Mouse (Mus musculus) C2C12 (cell line): Measurements from ENCODE around the gene Kat2a. TPM values are rescaled to one million over a fixed set of nuclear protein-coding genes. Genes with fewer than 3 reads are reported as not detected.
A peak's percentile ranks its signal among the peaks of the same experiment; 100 is the strongest.

Source experiments
- H3K27me3 ChIP-seq: one replicate; pipeline ENCODE4 v1.6.1; 2011; ENCODE audit not compliant: control insufficient read depth, insufficient read depth, insufficient read length
- H3K36me3 ChIP-seq: one replicate; pipeline ENCODE4 v1.6.1; 2011; ENCODE audit not compliant: control insufficient read depth, insufficient read depth
- H3K4me3 ChIP-seq: one replicate; pipeline ENCODE4 v1.5.1; 2011; ENCODE audit warnings: mild to moderate bottlenecking, control low read depth; ENCODE audit not compliant: poor library complexity, insufficient read depth, severe bottlenecking
- H3K79me2 ChIP-seq: one replicate; pipeline ENCODE4 v1.6.1; 2011; ENCODE audit not compliant: control insufficient read depth, insufficient read depth
- H3K79me3 ChIP-seq: one replicate; pipeline ENCODE4 v1.6.1; 2011; ENCODE audit warnings: low read depth, control low read depth
- H3ac ChIP-seq: one replicate; pipeline ENCODE3; 2011; ENCODE audit warnings: low read depth; ENCODE audit not compliant: control insufficient read depth, insufficient read length
- CEBPB ChIP-seq: IDR thresholded peaks from one replicate; pipeline ENCODE4 v1.6.1; 2011; ENCODE audit warnings: low read depth, mild to moderate bottlenecking, control low read depth, moderate library complexity
- CTCF ChIP-seq: IDR thresholded peaks from one replicate; pipeline ENCODE4 v1.5.1; 2011; ENCODE audit not compliant: control insufficient read depth, insufficient read depth, insufficient read length
- FOSL1 ChIP-seq: IDR thresholded peaks from one replicate; pipeline ENCODE4 v1.8.0; 2011; ENCODE audit warnings: mild to moderate bottlenecking, low read length; ENCODE audit not compliant: poor library complexity, insufficient read depth, severe bottlenecking
- MAX ChIP-seq: IDR thresholded peaks from one replicate; pipeline ENCODE4 v1.6.1; 2011; ENCODE audit warnings: mild to moderate bottlenecking, control low read depth
- MYOD1 ChIP-seq: IDR thresholded peaks from one replicate; pipeline ENCODE4 v1.6.1; 2011; ENCODE audit warnings: low read depth; ENCODE audit not compliant: control insufficient read depth, insufficient read length
- MYOG ChIP-seq: IDR thresholded peaks from one replicate; pipeline ENCODE4 v1.6.1; 2011; ENCODE audit not compliant: control insufficient read depth, insufficient read length; ENCODE audit errors: extremely low read depth
- USF1 ChIP-seq: IDR thresholded peaks from one replicate; pipeline ENCODE4 v1.6.1; 2011; ENCODE audit warnings: low read depth, mild to moderate bottlenecking, control low read depth, moderate library complexity
- polyA plus RNA-seq: library from polyadenylated mRNA; unstranded; fragments of >200 nt; fragmentation: generic; extraction: Trizol; gene quantifications from one replicate; pipeline ENCODE4 v1.2.1, GENCODE M21; 2012; ENCODE audit warnings: missing spikeins

Kat2a gene
- polyA plus RNA-seq, 1 experiment: 50.3 TPM

DNA sequence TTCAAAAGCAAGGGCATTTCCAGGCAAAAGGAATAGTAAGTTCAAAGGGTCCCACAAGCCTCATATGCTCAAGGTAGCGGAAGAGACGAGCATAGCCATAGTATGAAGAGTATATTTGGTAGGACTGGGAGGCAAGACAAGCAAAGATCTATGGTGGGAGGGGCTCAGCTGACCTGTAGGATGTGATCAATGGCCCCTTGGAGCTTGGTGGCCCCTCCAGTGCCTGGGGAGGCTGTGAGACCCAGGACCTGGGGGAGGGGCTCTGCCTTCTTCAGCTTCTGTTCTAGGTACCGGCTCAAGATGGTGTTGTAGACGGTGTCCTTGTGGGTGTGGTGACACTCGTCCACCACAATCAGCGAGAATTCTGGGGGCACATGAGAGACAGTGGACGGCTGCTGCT is 9.4 kb downstream of the Kat2a start:
- no peaks in the 10 kb centered on the region for H3K79me2 ChIP-seq
- H3K27me3 ChIP-seq: no peaks in the 10 kb centered on the region
- no peaks in the 10 kb centered on the region for H3K79me3 ChIP-seq
- TF ChIP-seq CTCF (no peak), USF1 (no peak), MYOD1 (no peak), MAX (no peak), MYOG (no peak), CEBPB (no peak), FOSL1 (no peak)
- H3K4me3 ChIP-seq: no peak overlapping the region
- no peak overlapping the region for H3ac ChIP-seq
- peaks cover 35% of the 10 kb centered on the region for H3K36me3 ChIP-seq

DNA sequence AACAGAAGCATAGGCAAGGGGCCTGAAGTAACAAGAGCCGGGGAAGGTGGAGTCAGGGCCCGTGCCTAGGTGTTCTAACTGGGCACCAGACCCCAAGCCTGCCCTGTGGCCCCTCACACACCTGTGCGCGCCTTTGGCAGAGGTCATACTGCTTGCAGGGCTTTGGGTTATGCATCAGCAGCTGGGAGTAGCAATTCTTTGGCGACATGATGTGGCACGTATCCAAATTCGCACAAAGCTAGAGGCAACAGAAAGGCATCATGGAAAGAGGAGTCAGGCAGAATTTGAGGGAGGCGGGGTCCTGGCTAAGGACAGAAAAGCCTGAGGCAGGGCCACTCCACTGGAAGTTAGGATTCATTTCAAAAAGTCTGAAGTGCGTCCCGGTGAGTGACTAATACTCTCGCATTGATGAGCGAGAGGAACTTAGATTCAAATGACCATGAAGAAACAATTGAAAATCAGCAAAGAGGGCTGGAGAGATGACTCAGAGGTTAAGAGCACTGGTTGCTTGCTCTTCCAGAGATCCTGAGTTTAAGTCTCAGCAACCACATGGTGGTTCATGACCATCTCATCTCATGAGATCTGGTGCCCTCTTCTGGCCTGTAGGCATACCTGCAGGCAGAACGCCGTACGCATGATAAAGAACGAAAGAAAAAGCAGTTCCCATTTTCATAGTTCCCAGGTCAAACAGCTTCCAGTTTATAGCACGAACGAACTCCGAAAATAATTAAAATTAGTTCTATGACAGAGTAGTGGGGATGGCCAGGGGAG is 10.0 kb downstream of the Kat2a start:
- Histone ChIP-seq H3K79me2 (no peaks in the 10 kb centered on the region), H3K36me3 (peaks cover 30% of the 10 kb centered on the region), H3K79me3 (no peaks in the 10 kb centered on the region), H3K27me3 (no peaks in the 10 kb centered on the region), H3K4me3 (no peak overlapping the region), H3ac (no peak overlapping the region)
- TF ChIP-seq USF1 (peak; percentile 15), MAX (peak; percentile 95), CEBPB (no peak), MYOG (no peak), MYOD1 (no peak), CTCF (peak; percentile 82)

DNA sequence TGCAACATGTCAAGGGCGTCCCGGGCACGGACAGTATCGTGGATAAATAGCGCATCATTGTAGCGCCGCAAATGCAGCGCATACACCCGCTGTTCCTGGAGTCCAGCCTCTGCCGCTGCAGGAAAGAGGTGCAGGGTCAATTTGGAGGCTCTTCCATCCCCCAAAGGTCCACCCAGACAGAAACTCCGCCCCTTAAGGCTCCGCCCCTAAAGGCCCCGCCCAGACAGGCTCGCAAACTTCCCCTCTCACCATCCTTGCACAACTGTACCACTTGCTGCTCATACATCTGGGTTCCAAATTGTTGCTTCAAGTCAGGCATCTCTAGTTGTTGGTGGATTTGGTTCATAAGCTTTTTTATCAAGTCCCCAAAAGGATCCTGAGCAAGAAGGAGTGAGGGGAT is 11.0 kb downstream of the Kat2a start:
- no peak overlapping the region for H3ac ChIP-seq
- TF ChIP-seq FOSL1 (no peak), USF1 (no peak), MYOG (no peak), CEBPB (no peak), MYOD1 (no peak), MAX (no peak), CTCF (no peak)
- no peaks in the 10 kb centered on the region for H3K79me2 ChIP-seq
- no peaks in the 10 kb centered on the region for H3K79me3 ChIP-seq
- H3K4me3 ChIP-seq: no peak overlapping the region
- H3K27me3 ChIP-seq: no peaks in the 10 kb centered on the region
- H3K36me3 ChIP-seq: peaks cover 20% of the 10 kb centered on the region

DNA sequence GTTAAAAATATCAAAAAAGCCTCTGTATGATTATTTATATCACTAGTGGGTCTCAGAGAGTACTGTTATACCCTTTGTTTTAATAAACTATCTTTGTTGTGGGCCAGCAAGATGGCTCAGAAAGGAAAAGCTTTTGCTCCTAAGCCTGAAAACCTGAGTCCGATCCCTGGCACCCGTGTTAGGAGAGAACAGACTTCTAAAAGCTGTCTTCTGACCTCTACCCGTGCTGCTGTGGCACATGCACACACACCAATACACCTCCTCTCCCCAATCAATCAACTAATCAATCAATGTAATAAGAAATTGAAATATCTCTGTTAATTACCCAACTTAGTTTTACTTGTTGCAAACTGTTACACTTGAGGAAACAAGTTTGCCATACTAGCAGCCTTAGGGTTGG is 11.6 kb downstream of the Kat2a start:
- TF ChIP-seq MYOD1 (no peak), FOSL1 (no peak), MAX (no peak), MYOG (no peak), CEBPB (no peak), USF1 (no peak), CTCF (no peak)
- H3K27me3 ChIP-seq: no peaks in the 10 kb centered on the region
- H3K79me2 ChIP-seq: no peaks in the 10 kb centered on the region
- no peaks in the 10 kb centered on the region for H3K79me3 ChIP-seq
- peaks cover 14% of the 10 kb centered on the region for H3K36me3 ChIP-seq
- H3K4me3 ChIP-seq: no peak overlapping the region
- no peak overlapping the region for H3ac ChIP-seq

DNA sequence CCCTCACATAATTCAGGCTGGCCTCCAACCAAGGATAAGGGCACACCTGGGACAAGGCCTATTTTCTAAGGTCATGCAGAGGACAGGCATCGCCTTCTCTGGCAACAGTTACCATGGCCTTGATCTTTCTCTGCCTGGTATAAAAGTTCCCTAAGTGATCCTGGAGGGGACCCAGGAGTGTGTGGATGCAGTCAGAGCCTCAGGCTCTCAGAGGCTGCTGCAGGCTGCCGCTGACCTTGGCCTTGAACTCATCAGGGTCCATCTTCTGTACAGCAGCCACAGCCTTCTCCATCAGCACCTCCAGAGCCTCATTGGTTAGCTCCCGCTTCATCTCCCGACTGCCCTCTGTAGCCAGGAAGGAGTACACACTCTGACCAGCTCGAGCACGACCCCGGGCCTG is 14.3 kb downstream of the Kat2a start:
- H3K27me3 ChIP-seq: no peaks in the 10 kb centered on the region
- no peaks in the 10 kb centered on the region for H3K36me3 ChIP-seq
- H3K79me3 ChIP-seq: no peaks in the 10 kb centered on the region
- no peaks in the 10 kb centered on the region for H3K79me2 ChIP-seq
- H3ac ChIP-seq: no peak overlapping the region
- H3K4me3 ChIP-seq: no peak overlapping the region
- TF ChIP-seq MYOD1: no peak

DNA sequence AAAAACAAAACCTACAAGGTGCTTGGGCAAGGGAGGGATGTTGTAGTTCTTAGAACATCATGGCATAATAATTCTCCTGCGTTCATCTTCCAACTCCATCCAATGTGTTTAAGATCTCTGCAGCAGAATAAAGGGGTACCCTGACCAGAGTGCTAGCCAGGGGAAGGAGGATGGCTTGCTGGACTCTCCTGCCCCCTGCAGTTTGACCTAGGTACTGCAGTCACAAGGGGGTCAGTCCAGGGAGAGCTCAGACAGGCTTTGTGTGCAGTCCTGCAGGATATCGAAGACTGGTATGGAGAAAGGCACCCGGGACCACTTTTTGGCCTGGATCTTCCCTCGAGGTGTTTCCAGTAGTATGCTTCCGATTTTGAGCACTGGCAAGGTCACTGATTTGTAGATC is 17.3 kb downstream of the Kat2a start:
- Histone ChIP-seq H3K79me2 (no peaks in the 10 kb centered on the region), H3K4me3 (no peak overlapping the region), H3ac (no peak overlapping the region), H3K79me3 (no peaks in the 10 kb centered on the region), H3K36me3 (no peaks in the 10 kb centered on the region), H3K27me3 (no peaks in the 10 kb centered on the region)
- no peak for TF ChIP-seq FOSL1
- peak; percentile 90 for TF ChIP-seq CTCF
